Mouse (Mus musculus) bone marrow macrophage, adult 2 months (primary cell): ENCODE measurements around the gene Clybl.

ENCODE experiments used
- CTCF ChIP-seq: IDR thresholded peaks from 2 replicates; pipeline ENCODE4 v1.5.1; 2012; ENCODE audit warnings: low read depth, mild to moderate bottlenecking, low read length, moderate library complexity
- POLR2A ChIP-seq: IDR thresholded peaks from 2 replicates; pipeline ENCODE4 v1.6.1; 2012; ENCODE audit warnings: mild to moderate bottlenecking, low read depth, low read length, borderline replicate concordance

- TF ChIP-seq CTCF (no peak), POLR2A (no peak)
Measured at GRCm38 (mm10) chr14:122229988-122230387, 48.5 kb downstream of the Clybl start.
